In the genomic region with DNA sequence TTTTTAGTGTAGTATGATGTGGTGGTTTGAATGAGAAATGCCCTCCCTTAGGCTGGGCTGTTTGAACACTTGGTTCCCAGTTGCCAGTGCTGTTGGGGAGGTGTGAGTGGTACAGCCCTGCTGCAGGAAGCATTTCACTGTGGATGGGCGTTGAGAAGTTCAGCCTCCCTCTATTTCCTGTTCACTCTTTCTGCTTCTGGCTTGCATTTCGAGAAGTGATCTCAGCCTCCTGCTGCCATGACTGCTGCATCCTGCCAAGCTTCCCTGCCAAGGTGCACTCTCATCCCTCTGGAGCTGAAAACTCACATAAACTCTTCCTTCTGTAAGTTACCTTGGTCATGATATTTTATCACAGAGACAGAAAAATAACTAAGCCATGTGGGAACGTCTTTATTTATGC, we compare ENCODE assay signal across 18 mouse cellular contexts.
"Had no signal": no experiment of that assay in that cellular context is flagged by ENCODE, and none has a peak within 500 bp of the region (broad histone marks: within the 10 kb centered on the region; RNA-seq: fewer than 3 reads in every experiment).

No protein-coding gene starts in this region.

- H3K9me3 ChIP-seq: lung, embryonic 15.5 days; megakaryocyte, embryonic 14.5 days; midbrain, embryonic 13.5 days; midbrain, embryonic 15.5 days; neural tube, embryonic 12.5 days; stomach, embryonic 15.5 days had no signal

- H3K4me3 ChIP-seq: lung, embryonic 15.5 days; megakaryocyte, embryonic 14.5 days; midbrain, embryonic 13.5 days; midbrain, embryonic 15.5 days; neural tube, embryonic 12.5 days; stomach, embryonic 15.5 days had no signal

- H3K4me2 ChIP-seq: lung, embryonic 15.5 days; midbrain, embryonic 11.5 days; midbrain, embryonic 13.5 days; midbrain, embryonic 15.5 days; neural tube, embryonic 12.5 days; stomach, embryonic 15.5 days had no signal

- H3K27me3 ChIP-seq: lung, embryonic 15.5 days; megakaryocyte, embryonic 14.5 days; midbrain, embryonic 13.5 days; midbrain, embryonic 15.5 days; neural tube, embryonic 12.5 days; stomach, embryonic 15.5 days had no signal

- H3K27ac ChIP-seq: lung, embryonic 15.5 days; macrophage; midbrain, embryonic 13.5 days; midbrain, embryonic 15.5 days; neural tube, embryonic 12.5 days; stomach, embryonic 15.5 days; stomach, postnatal 0 days had no signal

- DNase-seq: liver, postnatal 0 days; lung, adult 2 months; lung, postnatal 14 days; lung, postnatal 36 days; right cerebral cortex, postnatal 25 days; thymus, adult 18-20 months; thymus, postnatal 14 days; thymus, postnatal 36 days had no signal

- H3K4me1 ChIP-seq: lung, embryonic 15.5 days; megakaryocyte, embryonic 14.5 days; midbrain, embryonic 13.5 days; midbrain, embryonic 15.5 days; neural tube, embryonic 12.5 days; stomach, embryonic 15.5 days had no signal

- H3K36me3 ChIP-seq: lung, embryonic 15.5 days; midbrain, embryonic 13.5 days; midbrain, embryonic 15.5 days; neural tube, embryonic 12.5 days; stomach, embryonic 15.5 days had no signal

- ATAC-seq: liver, postnatal 0 days; lung, postnatal 0 days; midbrain, embryonic 13.5 days; midbrain, embryonic 15.5 days had no signal

- H3K9ac ChIP-seq: liver, postnatal 0 days; lung, embryonic 15.5 days; midbrain, embryonic 13.5 days; midbrain, embryonic 15.5 days; neural tube, embryonic 12.5 days; stomach, embryonic 15.5 days had no signal
